Mouse (Mus musculus): ENCODE data around the gene Fndc3a.

- TF ChIP-seq CTCF (IDR thresholded peaks at IDR 0.05; ENCODE audit: low read depth) (no peak), EP300 (optimal IDR thresholded peaks at IDR 0.05) (no peak)
These were observed 202.9 kb downstream of the Fndc3a start for GRCm38 (mm10) chr14:72506723-72507420.
